Mouse (Mus musculus): Measurements from ENCODE around the gene Mpdu1.

DNA sequence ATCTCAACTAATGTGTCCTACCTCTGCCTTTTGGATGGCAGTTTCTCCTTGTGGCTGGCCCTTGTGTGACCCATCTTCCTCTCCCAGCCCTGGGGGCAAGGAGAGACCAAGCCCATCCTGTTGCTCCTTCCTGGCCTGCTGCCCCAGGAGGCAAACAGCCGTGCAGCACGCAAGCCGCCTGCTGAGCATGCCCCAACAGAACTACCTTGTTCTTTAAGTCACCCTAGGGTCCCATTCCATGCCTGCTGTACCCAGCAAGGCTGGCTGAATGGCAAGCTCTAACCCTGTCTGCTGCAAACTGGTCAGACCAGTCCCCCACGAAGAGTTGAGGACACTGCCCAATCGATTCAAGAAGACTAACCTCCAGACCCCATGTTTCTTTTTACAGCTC lies 6.4 kb downstream of the Mpdu1 start:
- no peak for TF ChIP-seq CTCF (IDR thresholded peaks at IDR 0.05; ENCODE audit: borderline replicate concordance, control insufficient read depth, extremely low read depth, insufficient read depth, low read length, poor library complexity)
- TF ChIP-seq POLR2A (IDR thresholded peaks at IDR 0.05; ENCODE audit: control insufficient read depth, extremely low read depth, insufficient read depth, low read length, poor library complexity): no peak
